Mouse (Mus musculus) liver, postnatal 0 days (tissue): Measurements from ENCODE around the gene Epha4. TPM values are rescaled to one million over a fixed set of nuclear protein-coding genes. Genes with fewer than 3 reads are reported as not detected.
A peak's percentile ranks its signal among the peaks of the same experiment; 100 is the strongest.

Experiments used
- ATAC-seq: fragments of 200-750 bp; cut with Nextera tagmentation; 2 replicates; pipeline ENCODE4 v1.8.0; 2017; ENCODE audit warnings: mild to moderate bottlenecking, moderate library complexity
- DNase-seq: peaks from one replicate; pipeline ENCODE4 v3.0.0-alpha.2; 2016
- H3K27ac ChIP-seq: fragments of 300-500 bp; sonication (generic); 2 replicates; pipeline ENCODE4 v1.5.1; 2014; ENCODE audit warnings: antibody characterized with exemption, moderate library complexity, mild to moderate bottlenecking, low read depth
- H3K27me3 ChIP-seq: fragments of 300-500 bp; sonication (generic); 2 replicates; pipeline ENCODE4 v1.6.1; 2014; ENCODE audit warnings: low read length, control low read depth, mixed read lengths; ENCODE audit not compliant: insufficient read depth
- H3K36me3 ChIP-seq: fragments of 300-500 bp; sonication (generic); replicated peaks from 2 replicates; pipeline ENCODE4 v1.6.1; 2014; ENCODE audit warnings: mild to moderate bottlenecking, control low read depth, low read length, moderate library complexity, mixed read lengths; ENCODE audit not compliant: insufficient read depth
- H3K4me1 ChIP-seq: fragments of 300-500 bp; sonication (generic); 2 replicates; pipeline ENCODE4 v1.6.1; 2014; ENCODE audit warnings: antibody characterized with exemption, mild to moderate bottlenecking, control low read depth; ENCODE audit not compliant: insufficient read depth
- H3K4me2 ChIP-seq: fragments of 300-500 bp; sonication (generic); 2 replicates; pipeline ENCODE4 v1.6.1; 2014; ENCODE audit warnings: low read depth, mild to moderate bottlenecking, low read length, moderate library complexity, mixed read lengths
- H3K4me3 ChIP-seq: fragments of 300-500 bp; sonication (generic); 2 replicates; pipeline ENCODE4 v1.5.1; 2014; ENCODE audit warnings: low read depth, low read length
- H3K9ac ChIP-seq: fragments of 300-500 bp; sonication (generic); replicated peaks from 2 replicates; pipeline ENCODE4 v1.6.1; 2014; ENCODE audit warnings: mild to moderate bottlenecking, moderate library complexity
- H3K9me3 ChIP-seq: fragments of 300-500 bp; sonication (generic); 2 replicates; pipeline ENCODE4 v1.6.1; 2016; ENCODE audit warnings: mild to moderate bottlenecking, control low read depth, low read length, mixed read lengths
- CTCF ChIP-seq: sonication (generic); IDR thresholded peaks from 2 replicates; pipeline ENCODE4 v1.5.1; 2016; ENCODE audit warnings: antibody characterized with exemption, low read depth
- EP300 ChIP-seq: IDR thresholded peaks from 2 replicates; pipeline ENCODE4 v1.6.1; 2016; ENCODE audit warnings: antibody characterized with exemption, low read depth, mild to moderate bottlenecking
- WGBS: fragments of 180-500 bp; shearing (Covaris S2); extraction: QIAGEN DNeasy Blood & Tissue Kit; methylation state at CpG from one replicate; pipeline ENCODE4 v1.1.7; 2014; ENCODE audit not compliant: insufficient replicate concordance; 5-methylcytosine and 5-hydroxymethylcytosine counted together
- polyA plus RNA-seq: library from polyadenylated mRNA; unstranded; fragments of >200 nt; fragmentation: Nextera tagmentation; extraction: Ambion mirVana; gene quantifications from 2 replicates; pipeline ENCODE4 v1.2.1, GENCODE M21; 2015

Gene Epha4
- polyA plus RNA-seq, 1 experiment from 2014 or later = 0.51 TPM

DNA sequence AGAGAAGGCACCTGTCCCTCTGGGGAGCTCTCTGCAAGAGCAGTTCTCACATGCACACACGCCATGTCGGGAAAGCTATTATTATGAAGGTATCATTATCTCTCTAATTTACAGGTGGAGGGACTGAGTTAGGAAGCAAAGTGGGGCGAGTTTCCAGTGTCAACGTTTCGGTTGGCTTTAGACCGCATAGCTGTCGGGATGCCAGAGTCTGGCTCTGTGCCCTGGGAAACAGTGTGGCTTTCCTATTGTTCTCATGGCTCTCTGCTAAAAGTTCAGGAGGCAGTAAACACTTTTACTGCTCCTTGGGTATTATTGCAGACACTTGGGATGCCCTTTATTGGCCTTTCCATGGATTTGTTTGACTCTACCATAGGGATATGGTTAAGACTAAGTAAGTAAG, 144.0 kb downstream of the Epha4 start:
- no peak for DNase-seq
- no peaks in the 10 kb centered on the region for H3K36me3 ChIP-seq
- WGBS = 82% methylated on average over 7 of the region's 7 CpGs
- H3K9ac ChIP-seq = no peak overlapping the region
- no peaks in the 10 kb centered on the region; the same call in 1 of the 2 replicates for H3K4me1 ChIP-seq
- H3K27ac ChIP-seq = no peak overlapping the region
- no peak for TF ChIP-seq EP300
- no peak for ATAC-seq
- no peaks in the 10 kb centered on the region for H3K9me3 ChIP-seq
- no peak overlapping the region for H3K4me3 ChIP-seq
- no peak overlapping the region for H3K4me2 ChIP-seq
- H3K27me3 ChIP-seq = no peaks in the 10 kb centered on the region

GRCm38 (mm10) chr1:77369255-77369837, 145.5 kb downstream of the Epha4 start:
- TF ChIP-seq EP300 (peak; percentile 82), CTCF (no peak)
- H3K4me3 ChIP-seq = no peak overlapping the region
- no peaks in the 10 kb centered on the region for H3K36me3 ChIP-seq
- H3K27me3 ChIP-seq = no peaks in the 10 kb centered on the region
- peak overlapping the region; percentile 35; the same call in 1 of the 2 replicates for H3K4me2 ChIP-seq
- H3K4me1 ChIP-seq = no peaks in the 10 kb centered on the region; the same call in 1 of the 2 replicates
- DNase-seq (no peak), ATAC-seq (peak; percentile 80)
- H3K9me3 ChIP-seq = no peaks in the 10 kb centered on the region
- no peak overlapping the region for H3K27ac ChIP-seq
- WGBS = 44% methylated on average over 18 of the region's 18 CpGs
- H3K9ac ChIP-seq = no peak overlapping the region; the same call in 1 of the 2 replicates

DNA sequence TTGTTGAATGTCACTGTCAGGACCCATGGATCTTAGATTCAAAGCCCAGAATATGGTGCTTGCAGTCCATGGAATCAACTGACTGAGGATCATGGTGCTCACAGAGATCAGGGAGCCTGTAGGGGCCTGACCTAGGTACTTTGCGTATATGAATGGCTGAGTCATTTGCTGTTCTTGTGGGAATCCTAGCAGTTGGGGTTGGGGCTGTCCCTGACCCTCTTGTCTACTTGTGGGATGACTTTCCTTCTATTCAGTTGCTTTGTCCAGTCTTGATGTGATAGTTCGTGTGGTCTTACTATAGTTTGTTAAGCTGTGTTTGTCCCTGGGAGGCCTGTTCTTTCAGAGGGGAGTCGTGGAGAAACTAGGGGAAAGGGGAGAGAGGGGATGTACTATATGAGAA, 149.0 kb downstream of the Epha4 start:
- ATAC-seq = no peak
- H3K9me3 ChIP-seq = no peaks in the 10 kb centered on the region
- H3K27me3 ChIP-seq = no peaks in the 10 kb centered on the region
- H3K4me2 ChIP-seq = no peak overlapping the region
- no peak overlapping the region for H3K4me3 ChIP-seq
- no peak overlapping the region for H3K27ac ChIP-seq
- no peak overlapping the region for H3K9ac ChIP-seq
- 71% methylated on average over 3 of the region's 3 CpGs for WGBS
- no peaks in the 10 kb centered on the region for H3K36me3 ChIP-seq
- no peaks in the 10 kb centered on the region; the same call in 1 of the 2 replicates for H3K4me1 ChIP-seq
- DNase-seq = no peak
- no peak for TF ChIP-seq CTCF
- TF ChIP-seq EP300 = no peak

DNA sequence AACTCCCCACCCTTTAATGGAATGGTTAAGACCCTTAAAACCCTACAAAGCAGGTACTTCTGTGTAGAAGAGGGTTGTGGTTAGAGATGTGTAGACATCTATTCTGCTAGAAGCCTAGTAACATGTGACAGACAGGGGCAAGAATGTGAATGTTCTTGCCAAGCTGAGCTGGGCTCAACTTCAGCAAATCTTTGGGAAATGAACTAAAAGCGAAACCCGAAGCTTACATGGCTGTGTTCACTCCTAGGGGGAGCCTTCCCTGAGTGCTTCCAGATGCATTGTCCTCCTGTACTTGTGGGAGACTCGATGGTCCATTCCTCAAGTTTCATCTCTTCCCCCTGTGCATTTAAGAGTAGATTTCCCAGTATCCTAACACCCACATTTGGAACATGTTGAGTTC, 150.3 kb downstream of the Epha4 start:
- H3K4me2 ChIP-seq = no peak overlapping the region
- H3K4me3 ChIP-seq = no peak overlapping the region
- H3K9ac ChIP-seq = no peak overlapping the region
- no peaks in the 10 kb centered on the region for H3K36me3 ChIP-seq
- ATAC-seq = no peak
- no peak overlapping the region for H3K27ac ChIP-seq
- H3K4me1 ChIP-seq = no peaks in the 10 kb centered on the region; the same call in 1 of the 2 replicates
- 72% methylated on average over 3 of the region's 3 CpGs for WGBS
- H3K27me3 ChIP-seq = no peaks in the 10 kb centered on the region
- no peak for DNase-seq
- no peak for TF ChIP-seq EP300
- no peak for TF ChIP-seq CTCF
- no peaks in the 10 kb centered on the region for H3K9me3 ChIP-seq

DNA sequence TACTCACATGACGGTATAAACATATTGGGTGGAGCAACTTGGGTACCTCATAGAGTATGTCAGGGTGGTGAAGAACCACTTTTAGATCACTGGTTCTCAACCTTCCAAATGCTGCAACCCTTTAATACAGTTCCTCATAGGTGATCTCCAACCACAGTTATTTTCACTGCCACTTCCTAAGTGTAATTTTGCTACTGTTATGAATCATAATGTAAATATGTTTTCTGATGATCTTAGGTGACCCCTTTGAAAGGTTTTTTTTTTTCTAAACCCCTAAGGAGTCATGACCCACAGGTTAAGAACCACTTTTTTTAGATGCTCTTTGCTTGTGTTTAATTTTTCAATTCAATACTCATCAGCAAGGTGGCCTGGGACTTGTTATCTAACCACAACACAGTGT, 151.0 kb downstream of the Epha4 start:
- WGBS = 68% methylated on average over 1 of the region's 1 CpGs
- no peak for DNase-seq

DNA sequence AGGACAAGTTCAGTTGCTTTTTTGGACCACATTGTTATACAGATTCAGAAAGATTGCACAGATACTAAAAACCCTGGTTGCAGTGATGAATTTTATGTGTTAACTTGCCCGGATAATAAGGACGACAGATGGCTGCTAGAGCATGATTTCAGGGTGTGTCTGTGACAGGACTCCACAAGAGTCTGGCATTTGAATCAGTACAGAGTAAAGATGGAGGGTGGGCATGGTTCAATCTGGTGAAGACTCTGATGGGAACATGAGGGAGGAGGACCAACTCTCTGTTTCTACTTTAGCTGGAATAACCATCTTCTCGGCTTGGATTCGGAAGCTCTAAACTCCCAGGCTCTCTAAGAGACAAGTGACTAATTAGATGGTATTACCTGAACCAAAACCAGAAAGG, 168.4 kb downstream of the Epha4 start:
- H3K4me2 ChIP-seq = no peak overlapping the region
- H3K9me3 ChIP-seq = no peaks in the 10 kb centered on the region
- H3K4me3 ChIP-seq = no peak overlapping the region
- no peak overlapping the region for H3K9ac ChIP-seq
- DNase-seq (no peak), ATAC-seq (no peak)
- H3K36me3 ChIP-seq = no peaks in the 10 kb centered on the region
- WGBS = 87% methylated on average over 4 of the region's 4 CpGs
- no peak overlapping the region for H3K27ac ChIP-seq
- no peaks in the 10 kb centered on the region for H3K27me3 ChIP-seq
- no peaks in the 10 kb centered on the region for H3K4me1 ChIP-seq
- TF ChIP-seq CTCF (no peak), EP300 (no peak)

More for the DNA sequence above, 151.0 kb downstream of the Epha4 start:
- Histone ChIP-seq H3K27ac (no peak overlapping the region), H3K4me2 (no peak overlapping the region), H3K27me3 (no peaks in the 10 kb centered on the region), H3K4me1 (no peaks in the 10 kb centered on the region), H3K36me3 (no peaks in the 10 kb centered on the region), H3K4me3 (no peak overlapping the region), H3K9me3 (no peaks in the 10 kb centered on the region), H3K9ac (no peak overlapping the region)
- no peak for ATAC-seq
- no peak for TF ChIP-seq CTCF
- no peak for TF ChIP-seq EP300

DNA sequence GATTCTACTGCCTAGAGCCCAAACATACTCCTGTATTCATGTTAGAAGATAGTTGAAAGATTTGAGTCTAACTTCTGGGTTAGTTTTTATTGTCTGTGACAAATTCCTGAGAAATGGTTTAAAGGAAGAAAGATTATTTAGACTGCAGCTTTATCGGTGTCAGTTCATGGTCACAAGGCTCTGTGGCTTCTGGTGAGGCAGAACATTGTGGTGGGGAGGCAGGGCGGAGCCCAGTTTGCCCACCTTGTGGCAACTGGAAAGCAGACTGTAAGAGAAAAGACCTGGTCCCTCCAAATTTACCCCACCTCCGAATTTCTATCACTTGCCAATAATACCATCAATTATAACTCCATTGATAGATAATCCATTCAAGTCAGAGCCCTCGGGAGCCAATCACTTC, 171.1 kb downstream of the Epha4 start:
- DNase-seq (no peak), ATAC-seq (no peak)
- Histone ChIP-seq H3K4me3 (no peak overlapping the region), H3K9me3 (no peaks in the 10 kb centered on the region), H3K27ac (no peak overlapping the region), H3K36me3 (no peaks in the 10 kb centered on the region), H3K9ac (no peak overlapping the region), H3K27me3 (no peaks in the 10 kb centered on the region), H3K4me2 (no peak overlapping the region), H3K4me1 (no peaks in the 10 kb centered on the region)
- WGBS = 68% methylated on average over 4 of the region's 4 CpGs
- TF ChIP-seq EP300 (no peak), CTCF (no peak)
